Mouse (Mus musculus): ENCODE data around the gene Dnajb9.

GRCm38 (mm10) chr12:44248309-44248977, 38.3 kb upstream of the Dnajb9 start:
- TF ChIP-seq CTCF (IDR thresholded peaks at IDR 0.05; ENCODE audit: borderline replicate concordance, extremely low read depth, insufficient read depth, insufficient read length), result no peak
- TF ChIP-seq POLR2A (IDR thresholded peaks at IDR 0.05; ENCODE audit: borderline replicate concordance, extremely low read depth, insufficient read depth, insufficient read length, poor library complexity, severe bottlenecking), result no peak
